Mouse (Mus musculus): ENCODE data around the gene Hmox1. TPM values are rescaled to one million over a fixed set of nuclear protein-coding genes. Genes with fewer than 3 reads are reported as not detected.
A peak's percentile ranks its signal among the peaks of the same experiment; 100 is the strongest.

Gene Hmox1
- polyA plus RNA-seq, 1 experiment: 10.9 TPM

- no peak overlapping the region for H3K4me3 ChIP-seq (ENCODE audit: control insufficient read depth, low read depth, low read length)
- no peaks in the 10 kb centered on the region for H3K4me1 ChIP-seq (ENCODE audit: control insufficient read depth, insufficient read depth, low read length)
- no peak overlapping the region for H3K27ac ChIP-seq (ENCODE audit: control insufficient read depth, insufficient read depth, low read depth, low read length)
- TF ChIP-seq CTCF (IDR thresholded peaks at IDR 0.05; ENCODE audit: control insufficient read depth, insufficient read depth, insufficient replicate concordance, low read depth, low read length) (no peak), POLR2A (IDR thresholded peaks at IDR 0.05; ENCODE audit: control insufficient read depth, low read depth, low read length) (no peak)
- no peaks in the 10 kb centered on the region for H3K27me3 ChIP-seq (ENCODE audit: control insufficient read depth, insufficient read depth, low read length)
- H3K36me3 ChIP-seq (ENCODE audit: control insufficient read depth, insufficient read depth, low read length): peaks cover 4% of the 10 kb centered on the region
Measured at GRCm38 (mm10) chr8:75063290-75063689, 30.1 kb upstream of the Hmox1 start.

- no peaks in the 10 kb centered on the region for H3K4me1 ChIP-seq (ENCODE audit: control insufficient read depth, insufficient read depth, low read length)
- H3K27ac ChIP-seq (ENCODE audit: control insufficient read depth, insufficient read depth, low read depth, low read length): no peak overlapping the region
- peaks cover 4% of the 10 kb centered on the region for H3K36me3 ChIP-seq (ENCODE audit: control insufficient read depth, insufficient read depth, low read length)
- H3K4me3 ChIP-seq (ENCODE audit: control insufficient read depth, low read depth, low read length): no peak overlapping the region
- no peaks in the 10 kb centered on the region for H3K27me3 ChIP-seq (ENCODE audit: control insufficient read depth, insufficient read depth, low read length)
- TF ChIP-seq CTCF (IDR thresholded peaks at IDR 0.05; ENCODE audit: control insufficient read depth, insufficient read depth, insufficient replicate concordance, low read depth, low read length): no peak
- TF ChIP-seq POLR2A (IDR thresholded peaks at IDR 0.05; ENCODE audit: control insufficient read depth, low read depth, low read length): no peak
Measured at GRCm38 (mm10) chr8:75064790-75065189, 28.6 kb upstream of the Hmox1 start.

GRCm38 (mm10) chr8:75067287-75067686 is 26.1 kb upstream of the Hmox1 start:
- Histone ChIP-seq H3K27me3 (ENCODE audit: control insufficient read depth, insufficient read depth, low read length) (no peaks in the 10 kb centered on the region), H3K36me3 (ENCODE audit: control insufficient read depth, insufficient read depth, low read length) (peaks cover 3% of the 10 kb centered on the region), H3K4me3 (ENCODE audit: control insufficient read depth, low read depth, low read length) (no peak overlapping the region), H3K27ac (ENCODE audit: control insufficient read depth, insufficient read depth, low read depth, low read length) (no peak overlapping the region), H3K4me1 (ENCODE audit: control insufficient read depth, insufficient read depth, low read length) (no peaks in the 10 kb centered on the region)
- TF ChIP-seq POLR2A (IDR thresholded peaks at IDR 0.05; ENCODE audit: control insufficient read depth, low read depth, low read length) (no peak), CTCF (IDR thresholded peaks at IDR 0.05; ENCODE audit: control insufficient read depth, insufficient read depth, insufficient replicate concordance, low read depth, low read length) (no peak)

GRCm38 (mm10) chr8:75070297-75070696 is 23.1 kb upstream of the Hmox1 start:
- Histone ChIP-seq H3K4me1 (ENCODE audit: control insufficient read depth, insufficient read depth, low read length) (no peaks in the 10 kb centered on the region), H3K27me3 (ENCODE audit: control insufficient read depth, insufficient read depth, low read length) (no peaks in the 10 kb centered on the region), H3K36me3 (ENCODE audit: control insufficient read depth, insufficient read depth, low read length) (peaks cover 3% of the 10 kb centered on the region), H3K27ac (ENCODE audit: control insufficient read depth, insufficient read depth, low read depth, low read length) (no peak overlapping the region), H3K4me3 (ENCODE audit: control insufficient read depth, low read depth, low read length) (no peak overlapping the region)
- no peak for TF ChIP-seq CTCF (IDR thresholded peaks at IDR 0.05; ENCODE audit: control insufficient read depth, insufficient read depth, insufficient replicate concordance, low read depth, low read length)
- TF ChIP-seq POLR2A (IDR thresholded peaks at IDR 0.05; ENCODE audit: control insufficient read depth, low read depth, low read length): no peak

DNA sequence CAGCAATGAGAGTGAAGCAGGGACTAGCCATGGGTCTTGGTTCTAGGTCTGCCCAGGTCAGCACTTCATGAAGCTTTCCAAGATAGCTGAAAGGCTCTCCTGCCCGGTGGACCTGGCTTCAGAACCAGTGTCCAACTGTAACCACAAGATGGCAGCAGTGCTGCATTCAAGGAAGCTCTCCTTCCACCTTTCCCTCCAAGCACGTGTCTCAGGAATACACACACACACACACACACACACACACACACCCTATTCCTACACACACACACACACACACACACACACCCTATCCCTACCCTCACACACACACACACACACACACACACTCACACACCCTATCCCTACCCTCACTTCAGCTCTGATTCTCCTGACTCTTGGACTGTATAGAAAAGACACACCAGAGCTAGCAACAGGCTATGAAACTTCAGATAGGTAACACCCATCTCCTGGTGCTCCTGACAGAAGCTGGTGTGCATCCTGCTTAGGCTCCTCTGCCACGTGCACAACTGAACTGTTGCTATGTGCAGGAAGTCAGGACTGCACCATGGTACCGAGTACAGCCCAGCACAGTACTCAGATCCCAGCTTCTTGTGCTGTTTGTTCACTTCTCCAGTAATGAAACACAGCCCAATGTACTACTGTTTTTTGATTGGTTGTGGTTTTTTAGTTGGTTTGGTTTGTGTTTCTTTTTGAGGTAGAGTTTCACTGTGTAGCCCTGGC is 21.6 kb upstream of the Hmox1 start:
- H3K36me3 ChIP-seq (ENCODE audit: control insufficient read depth, insufficient read depth, low read length): peaks cover 3% of the 10 kb centered on the region; the same call in 1 of the 2 replicates
- H3K4me3 ChIP-seq (ENCODE audit: control insufficient read depth, low read depth, low read length): no peak overlapping the region
- H3K27ac ChIP-seq (ENCODE audit: control insufficient read depth, insufficient read depth, low read depth, low read length): no peak overlapping the region
- no peaks in the 10 kb centered on the region for H3K27me3 ChIP-seq (ENCODE audit: control insufficient read depth, insufficient read depth, low read length)
- no peak for TF ChIP-seq POLR2A (IDR thresholded peaks at IDR 0.05; ENCODE audit: control insufficient read depth, low read depth, low read length)
- TF ChIP-seq CTCF (IDR thresholded peaks at IDR 0.05; ENCODE audit: control insufficient read depth, insufficient read depth, insufficient replicate concordance, low read depth, low read length): peak; percentile 70; the same call in 1 of the 2 replicates
- no peaks in the 10 kb centered on the region for H3K4me1 ChIP-seq (ENCODE audit: control insufficient read depth, insufficient read depth, low read length)

DNA sequence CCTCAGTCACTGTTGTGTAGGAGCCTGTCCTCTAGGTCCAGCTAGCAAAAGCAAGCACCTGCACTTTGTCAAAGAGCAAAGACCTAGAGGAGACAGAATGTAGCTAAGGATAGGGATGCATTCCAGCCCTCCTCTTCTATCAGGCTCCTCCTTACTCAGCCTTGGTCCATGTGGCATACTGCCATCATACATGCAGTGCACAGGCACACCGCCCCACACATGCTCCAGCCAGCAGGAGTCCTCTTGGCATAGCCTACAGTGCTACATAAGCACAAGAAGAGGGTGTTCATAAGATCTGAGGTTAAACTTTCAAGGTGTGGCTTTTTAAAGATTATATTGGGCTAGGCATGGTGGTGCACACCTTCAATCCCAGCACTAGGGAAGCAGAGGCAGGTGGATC is 18.5 kb upstream of the Hmox1 start:
- TF ChIP-seq CTCF (IDR thresholded peaks at IDR 0.05; ENCODE audit: control insufficient read depth, insufficient read depth, insufficient replicate concordance, low read depth, low read length): no peak
- TF ChIP-seq POLR2A (IDR thresholded peaks at IDR 0.05; ENCODE audit: control insufficient read depth, low read depth, low read length): no peak
- no peaks in the 10 kb centered on the region for H3K36me3 ChIP-seq (ENCODE audit: control insufficient read depth, insufficient read depth, low read length)
- H3K4me1 ChIP-seq (ENCODE audit: control insufficient read depth, insufficient read depth, low read length): 0 out of 2 replicates have a peak, but pooled peaks cover 2% of the 10 kb centered on the region
- H3K27ac ChIP-seq (ENCODE audit: control insufficient read depth, insufficient read depth, low read depth, low read length): no peak overlapping the region
- H3K4me3 ChIP-seq (ENCODE audit: control insufficient read depth, low read depth, low read length): no peak overlapping the region
- no peaks in the 10 kb centered on the region for H3K27me3 ChIP-seq (ENCODE audit: control insufficient read depth, insufficient read depth, low read length)

- H3K27me3 ChIP-seq (ENCODE audit: control insufficient read depth, insufficient read depth, low read length): no peaks in the 10 kb centered on the region
- H3K4me1 ChIP-seq (ENCODE audit: control insufficient read depth, insufficient read depth, low read length): 0 out of 2 replicates have a peak, but pooled peaks cover 2% of the 10 kb centered on the region
- TF ChIP-seq POLR2A (IDR thresholded peaks at IDR 0.05; ENCODE audit: control insufficient read depth, low read depth, low read length) (no peak), CTCF (IDR thresholded peaks at IDR 0.05; ENCODE audit: control insufficient read depth, insufficient read depth, insufficient replicate concordance, low read depth, low read length) (no peak)
- no peaks in the 10 kb centered on the region for H3K36me3 ChIP-seq (ENCODE audit: control insufficient read depth, insufficient read depth, low read length)
- no peak overlapping the region for H3K27ac ChIP-seq (ENCODE audit: control insufficient read depth, insufficient read depth, low read depth, low read length)
- H3K4me3 ChIP-seq (ENCODE audit: control insufficient read depth, low read depth, low read length): no peak overlapping the region
Measured at GRCm38 (mm10) chr8:75078215-75078614, 15.2 kb upstream of the Hmox1 start.
